Mouse (Mus musculus) midbrain, embryonic 16.5 days (tissue): ENCODE data around the gene Ass1. TPM values are rescaled to one million over a fixed set of nuclear protein-coding genes. Genes with fewer than 3 reads are reported as not detected.

Experiments
- ATAC-seq: fragments of 200-750 bp; cut with Nextera tagmentation; 2 replicates; pipeline ENCODE4 v1.8.0; 2017; ENCODE audit warnings: moderate TSS enrichment
- H3K27ac ChIP-seq: fragments of 300-500 bp; sonication (generic); 2 replicates; pipeline ENCODE4 v1.5.1; 2014; ENCODE audit warnings: mild to moderate bottlenecking, low read length, mixed read lengths
- H3K27me3 ChIP-seq: fragments of 300-500 bp; sonication (generic); 2 replicates; pipeline ENCODE4 v1.6.1; 2014; ENCODE audit warnings: low read depth, low read length, mixed read lengths; ENCODE audit not compliant: control insufficient read depth, insufficient read depth
- H3K36me3 ChIP-seq: fragments of 300-500 bp; sonication (generic); 2 replicates; pipeline ENCODE4 v1.6.1; 2014; ENCODE audit warnings: mild to moderate bottlenecking, low read length, moderate library complexity, mixed read lengths; ENCODE audit not compliant: control insufficient read depth, insufficient read depth
- H3K4me1 ChIP-seq: fragments of 300-500 bp; sonication (generic); 2 replicates; pipeline ENCODE4 v1.6.1; 2014; ENCODE audit warnings: mild to moderate bottlenecking, low read length, mixed read lengths; ENCODE audit not compliant: control insufficient read depth, insufficient read depth
- H3K4me2 ChIP-seq: fragments of 300-500 bp; sonication (generic); 2 replicates; pipeline ENCODE4 v1.6.1; 2014; ENCODE audit warnings: mild to moderate bottlenecking, low read length, mixed read lengths
- H3K4me3 ChIP-seq: fragments of 300-500 bp; sonication (generic); 2 replicates; pipeline ENCODE4 v1.5.1; 2014; ENCODE audit warnings: low read depth, mild to moderate bottlenecking, low read length, moderate library complexity, mixed read lengths
- H3K9ac ChIP-seq: fragments of 300-500 bp; sonication (generic); 2 replicates; pipeline ENCODE4 v1.6.1; 2014; ENCODE audit warnings: low read depth, low read length, mixed read lengths
- H3K9me3 ChIP-seq: fragments of 300-500 bp; sonication (generic); replicated peaks from 2 replicates; pipeline ENCODE4 v1.6.1; 2014; ENCODE audit warnings: mild to moderate bottlenecking, low read length, mixed read lengths; ENCODE audit not compliant: control insufficient read depth, poor library complexity, severe bottlenecking
- WGBS: fragments of 180-500 bp; shearing (Covaris S2); extraction: QIAGEN DNeasy Blood & Tissue Kit; methylation state at CpG from one replicate; pipeline ENCODE4 v1.1.7; 2014; 5-methylcytosine and 5-hydroxymethylcytosine counted together
- polyA plus RNA-seq: library from polyadenylated mRNA; unstranded; fragments of >200 nt; fragmentation: Nextera tagmentation; extraction: Ambion mirVana; gene quantifications from 2 replicates; pipeline ENCODE4 v1.2.1, GENCODE M21; 2015

The Ass1 gene
- polyA plus RNA-seq, 1 experiment from 2014 or later, result 12.0 TPM

DNA sequence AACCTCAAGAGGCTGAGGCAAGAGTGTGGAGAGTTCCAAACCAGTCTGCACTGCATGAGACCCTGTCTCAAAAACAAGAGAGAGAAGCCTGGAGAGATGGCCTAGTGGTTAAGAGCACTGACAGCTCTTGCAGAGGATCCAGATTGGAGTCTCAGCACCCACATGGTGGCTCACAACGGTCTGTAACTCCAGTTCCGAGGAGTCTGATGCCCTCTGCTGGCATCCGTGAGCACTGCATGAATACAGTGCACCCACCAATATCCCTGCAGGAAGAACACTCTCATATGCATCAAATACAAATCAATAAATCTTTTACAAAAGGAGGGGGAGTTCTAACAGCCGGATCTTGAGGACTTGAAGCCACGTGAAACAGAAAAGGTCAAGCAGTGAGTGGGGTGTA lies 84.6 kb downstream of the Ass1 start:
- Histone ChIP-seq H3K4me3 (no peak overlapping the region), H3K27me3 (no peaks in the 10 kb centered on the region), H3K4me1 (no peaks in the 10 kb centered on the region), H3K27ac (no peak overlapping the region), H3K36me3 (no peaks in the 10 kb centered on the region), H3K4me2 (no peak overlapping the region), H3K9ac (no peak overlapping the region), H3K9me3 (no peaks in the 10 kb centered on the region)
- ATAC-seq, result no peak
- WGBS, result 84% methylated on average over 5 of the region's 5 CpGs

Other genes with a start within 250 kb of the Ass1 start
- gene Ncs1, start 224.4 kb upstream of the Ass1 start, polyA plus RNA-seq, result 148 and 164 TPM in 2 replicates
- gene Hmcn2, start 155.8 kb upstream of the Ass1 start, polyA plus RNA-seq, result 0.16 and 0.18 TPM in 2 replicates
- gene Fubp3, start 102.4 kb downstream of the Ass1 start, polyA plus RNA-seq, result 43.1 and 53.4 TPM in 2 replicates
- 1.4 and 2.3 TPM in 2 replicates for gene Prdm12, start 169.8 kb downstream of the Ass1 start, polyA plus RNA-seq
- gene Exosc2, start 200.5 kb downstream of the Ass1 start, polyA plus RNA-seq, result 40.0 and 42.2 TPM in 2 replicates
- 16.7 and 17.5 TPM in 2 replicates for gene Abl1, start 218.2 kb downstream of the Ass1 start, polyA plus RNA-seq